Mouse (Mus musculus) subcutaneous adipose tissue, adult 2 months (tissue): Measurements from ENCODE around the gene Gulp1. TPM values are rescaled to one million over a fixed set of nuclear protein-coding genes. Genes with fewer than 3 reads are reported as not detected.

Experiments
- polyA plus RNA-seq: library from polyadenylated mRNA; depleted of rRNA; stranded (reverse); fragments of >200 nt; gene quantifications from 2 replicates; pipeline ENCODE4 v1.2.3, GENCODE M21; 2012; ENCODE audit warnings: low replicate concordance; rRNA removed

Gene Gulp1
- 5.3 and 9.9 TPM in 2 replicates for polyA plus RNA-seq

DNA sequence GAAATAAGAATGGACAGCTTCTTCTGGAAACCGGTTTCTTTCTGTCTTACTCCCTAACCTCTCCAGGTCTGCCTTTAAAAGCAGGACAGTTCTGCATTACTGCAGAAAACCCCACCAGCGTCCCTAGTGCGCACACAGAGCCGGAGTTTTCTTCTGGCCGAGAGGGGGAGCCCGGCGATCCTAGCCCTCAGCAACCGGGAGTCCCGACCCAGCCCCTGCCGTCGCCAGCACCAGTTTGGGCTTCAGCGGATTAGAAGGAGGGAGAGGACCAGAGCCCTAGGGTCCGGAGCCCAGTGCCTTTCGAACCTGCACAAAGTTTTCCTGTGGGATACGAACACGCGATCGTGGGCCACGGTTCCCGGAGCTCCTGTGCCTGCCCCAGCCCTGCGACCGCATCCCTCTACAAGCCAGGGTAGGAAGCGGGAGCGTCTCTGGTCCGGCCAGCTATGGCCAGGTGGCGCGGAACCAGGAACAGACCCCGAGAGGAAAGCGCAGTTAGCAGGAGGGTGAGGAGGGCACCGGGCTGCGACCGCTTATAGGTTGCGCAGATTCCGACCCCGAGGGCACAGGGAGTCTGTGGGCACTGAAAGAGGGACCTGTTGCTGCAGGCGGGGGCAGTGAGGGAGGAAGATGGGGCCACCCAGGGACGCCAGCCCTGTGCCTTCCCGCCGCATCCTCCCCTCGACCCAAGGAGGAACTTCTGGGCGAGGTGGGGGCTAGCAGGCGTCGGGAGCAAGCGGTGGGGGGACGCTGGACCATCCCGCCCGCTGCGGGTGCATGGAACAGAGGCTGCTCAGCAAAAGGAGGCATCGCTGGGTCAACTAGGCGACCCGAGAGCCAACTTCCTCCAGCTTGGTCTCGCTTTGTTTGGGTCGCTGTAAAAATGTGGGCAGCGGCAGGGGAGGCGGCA lies at the start of gene Gulp1:
TSS of gene Gulp1 (plus strand) at position 51 of the 910 bp plus-strand sequence.

